Mouse (Mus musculus): ENCODE measurements at regions not wholly inside any gene's neighbourhood (a gene's known extent, or its start where the extent isn't known, plus 50 kb on each side); places are given as distances from the start of the nearest gene placed in this dataset.

- 15% methylated on average over 10 of the region's 10 CpGs for WGBS
- H3K4me3 ChIP-seq (ENCODE audit: insufficient read depth, low read depth, low read length) = peak overlapping the region; percentile 35
- no peak overlapping the region for H3K27ac ChIP-seq (ENCODE audit: insufficient read depth, low read depth, low read length)
- TF ChIP-seq POLR2A (IDR thresholded peaks at IDR 0.05; ENCODE audit: insufficient read depth, low read depth, low read length) (no peak), CTCF (IDR thresholded peaks at IDR 0.05; ENCODE audit: insufficient read depth, low read depth, low read length) (no peak)
- peaks cover 3% of the 10 kb centered on the region for H3K4me1 ChIP-seq (ENCODE audit: control insufficient read depth, insufficient read depth, low read length)
Measured at GRCm38 (mm10) chr14:80901346-80901745, 917.5 kb downstream of the Olfm4 start.

- H3K27ac ChIP-seq (ENCODE audit: insufficient read depth, low read depth, low read length) = no peak overlapping the region
- no peak overlapping the region for H3K4me3 ChIP-seq (ENCODE audit: insufficient read depth, low read depth, low read length)
Measured at GRCm38 (mm10) chr14:80901759-80902163, 917.9 kb downstream of the Olfm4 start.

GRCm38 (mm10) chr14:80916031-80916430 is 932.1 kb downstream of the Olfm4 start:
- H3K4me1 ChIP-seq (ENCODE audit: control insufficient read depth, insufficient read depth, low read length) = no peaks in the 10 kb centered on the region
- TF ChIP-seq CTCF (IDR thresholded peaks at IDR 0.05; ENCODE audit: insufficient read depth, low read depth, low read length) (no peak), POLR2A (IDR thresholded peaks at IDR 0.05; ENCODE audit: insufficient read depth, low read depth, low read length) (no peak)
- no peak overlapping the region for H3K27ac ChIP-seq (ENCODE audit: insufficient read depth, low read depth, low read length)
- no peak overlapping the region for H3K4me3 ChIP-seq (ENCODE audit: insufficient read depth, low read depth, low read length)
- WGBS = 81% methylated on average over 3 of the region's 3 CpGs

More at GRCm38 (mm10) chr14:80901759-80902163, 917.9 kb downstream of the Olfm4 start:
- peaks cover 3% of the 10 kb centered on the region for H3K4me1 ChIP-seq (ENCODE audit: control insufficient read depth, insufficient read depth, low read length)
- 29% methylated on average over 9 of the region's 9 CpGs for WGBS
- TF ChIP-seq POLR2A (IDR thresholded peaks at IDR 0.05; ENCODE audit: insufficient read depth, low read depth, low read length) (no peak), CTCF (IDR thresholded peaks at IDR 0.05; ENCODE audit: insufficient read depth, low read depth, low read length) (no peak)

GRCm38 (mm10) chr14:80923732-80924131 is 939.9 kb downstream of the Olfm4 start:
- Histone ChIP-seq H3K27ac (ENCODE audit: insufficient read depth, low read depth, low read length) (no peak overlapping the region), H3K4me1 (ENCODE audit: control insufficient read depth, insufficient read depth, low read length) (no peaks in the 10 kb centered on the region), H3K4me3 (ENCODE audit: insufficient read depth, low read depth, low read length) (no peak overlapping the region)
- TF ChIP-seq CTCF (IDR thresholded peaks at IDR 0.05; ENCODE audit: insufficient read depth, low read depth, low read length) = no peak
- TF ChIP-seq POLR2A (IDR thresholded peaks at IDR 0.05; ENCODE audit: insufficient read depth, low read depth, low read length) = no peak
- 27% methylated on average over 2 of the region's 2 CpGs for whole genome bisulfite sequencing

- no peaks in the 10 kb centered on the region for H3K4me1 ChIP-seq (ENCODE audit: control insufficient read depth, insufficient read depth, low read length)
- TF ChIP-seq CTCF (IDR thresholded peaks at IDR 0.05; ENCODE audit: insufficient read depth, low read depth, low read length) (no peak), POLR2A (IDR thresholded peaks at IDR 0.05; ENCODE audit: insufficient read depth, low read depth, low read length) (no peak)
- H3K27ac ChIP-seq (ENCODE audit: insufficient read depth, low read depth, low read length) = no peak overlapping the region
- no peak overlapping the region for H3K4me3 ChIP-seq (ENCODE audit: insufficient read depth, low read depth, low read length)
- WGBS = 83% methylated on average over 2 of the region's 2 CpGs
Measured at GRCm38 (mm10) chr14:80959966-80960365, 976.1 kb downstream of the Olfm4 start.

GRCm38 (mm10) chr14:80975795-80976194 is 991.9 kb downstream of the Olfm4 start:
- TF ChIP-seq CTCF (IDR thresholded peaks at IDR 0.05; ENCODE audit: insufficient read depth, low read depth, low read length) (no peak), POLR2A (IDR thresholded peaks at IDR 0.05; ENCODE audit: insufficient read depth, low read depth, low read length) (no peak)
- Histone ChIP-seq H3K27ac (ENCODE audit: insufficient read depth, low read depth, low read length) (no peak overlapping the region), H3K4me3 (ENCODE audit: insufficient read depth, low read depth, low read length) (no peak overlapping the region), H3K4me1 (ENCODE audit: control insufficient read depth, insufficient read depth, low read length) (no peaks in the 10 kb centered on the region)
- 78% methylated on average over 4 of the region's 4 CpGs for WGBS

- WGBS = 63% methylated on average over 5 of the region's 5 CpGs
- no peak for TF ChIP-seq POLR2A (IDR thresholded peaks at IDR 0.05; ENCODE audit: insufficient read depth, low read depth, low read length)
- no peaks in the 10 kb centered on the region for H3K4me1 ChIP-seq (ENCODE audit: control insufficient read depth, insufficient read depth, low read length)
- H3K4me3 ChIP-seq (ENCODE audit: insufficient read depth, low read depth, low read length) = no peak overlapping the region
- H3K27ac ChIP-seq (ENCODE audit: insufficient read depth, low read depth, low read length) = no peak overlapping the region
Measured at GRCm38 (mm10) chr14:80976662-80977061, 992.8 kb downstream of the Olfm4 start.

- no peak for TF ChIP-seq CTCF (IDR thresholded peaks at IDR 0.05; ENCODE audit: insufficient read depth, low read depth, low read length)
- no peak for TF ChIP-seq POLR2A (IDR thresholded peaks at IDR 0.05; ENCODE audit: insufficient read depth, low read depth, low read length)
- no peak overlapping the region for H3K27ac ChIP-seq (ENCODE audit: insufficient read depth, low read depth, low read length)
- WGBS = 74% methylated on average over 5 of the region's 5 CpGs
- no peak overlapping the region for H3K4me3 ChIP-seq (ENCODE audit: insufficient read depth, low read depth, low read length)
- H3K4me1 ChIP-seq (ENCODE audit: control insufficient read depth, insufficient read depth, low read length) = no peaks in the 10 kb centered on the region
Measured at GRCm38 (mm10) chr14:80979475-80979874, 995.6 kb downstream of the Olfm4 start.

GRCm38 (mm10) chr14:80990192-80990591 is 1006.3 kb downstream of the Olfm4 start:
- Histone ChIP-seq H3K27ac (ENCODE audit: insufficient read depth, low read depth, low read length) (no peak overlapping the region), H3K4me3 (ENCODE audit: insufficient read depth, low read depth, low read length) (no peak overlapping the region), H3K4me1 (ENCODE audit: control insufficient read depth, insufficient read depth, low read length) (no peaks in the 10 kb centered on the region)
- WGBS = 67% methylated on average over 3 of the region's 3 CpGs
- TF ChIP-seq CTCF (IDR thresholded peaks at IDR 0.05; ENCODE audit: insufficient read depth, low read depth, low read length) = no peak
- TF ChIP-seq POLR2A (IDR thresholded peaks at IDR 0.05; ENCODE audit: insufficient read depth, low read depth, low read length) = no peak

GRCm38 (mm10) chr14:80990679-80991286 is 1006.9 kb downstream of the Olfm4 start:
- H3K4me1 ChIP-seq (ENCODE audit: control insufficient read depth, insufficient read depth, low read length) = no peaks in the 10 kb centered on the region
- no peak for TF ChIP-seq CTCF (IDR thresholded peaks at IDR 0.05; ENCODE audit: insufficient read depth, low read depth, low read length)
- no peak for TF ChIP-seq POLR2A (IDR thresholded peaks at IDR 0.05; ENCODE audit: insufficient read depth, low read depth, low read length)
- WGBS = 77% methylated on average over 1 of the region's 1 CpGs
- no peak overlapping the region for H3K4me3 ChIP-seq (ENCODE audit: insufficient read depth, low read depth, low read length)
- H3K27ac ChIP-seq (ENCODE audit: insufficient read depth, low read depth, low read length) = no peak overlapping the region
